Mouse (Mus musculus) heart, adult 11 months (tissue): ENCODE results near the gene Smoc2.

Source experiments
- DNase-seq: peaks from one replicate; pipeline ENCODE4 v3.0.0; 2022

Gene Smoc2

GRCm38 (mm10) chr17:14426481-14426880 lies 147.2 kb downstream of the Smoc2 start:
- no peak for DNase-seq

GRCm38 (mm10) chr17:14434717-14435116 lies 155.4 kb downstream of the Smoc2 start:
- no peak for DNase-seq

GRCm38 (mm10) chr17:14445611-14446010 lies 166.3 kb downstream of the Smoc2 start:
- no peak for DNase-seq

GRCm38 (mm10) chr17:14447275-14447674 lies 168.0 kb downstream of the Smoc2 start:
- no peak for DNase-seq
